Mouse (Mus musculus) adrenal gland (tissue): ENCODE measurements around the gene Slc9a2.
"Not testable (repeated sequence)": the region's sequence is repeated elsewhere in the genome, so short reads cannot be mapped to it uniquely, and the experiment has no call there.

Experiments used
- intact Hi-C: fragments of 180-260 bp; cut with DNase I; formaldehyde crosslinking; loops from one replicate; pipeline ENCODE4 v1.15.1; 2025

The Slc9a2 gene

GRCm38 (mm10) chr1:40705099-40705498 is 24.7 kb downstream of the Slc9a2 start:
- intact Hi-C loops: no loop called here

- intact Hi-C loops: no loop called here
Measured at GRCm38 (mm10) chr1:40714950-40715349, 34.6 kb downstream of the Slc9a2 start.

- intact Hi-C loops: no loop called here
Measured at GRCm38 (mm10) chr1:40726051-40726450, 45.7 kb downstream of the Slc9a2 start.

- intact Hi-C loops: no loop called here
Measured at GRCm38 (mm10) chr1:40727404-40727803, 47.0 kb downstream of the Slc9a2 start.

- intact Hi-C loops: no loop called here
Measured at GRCm38 (mm10) chr1:40728636-40729035, 48.3 kb downstream of the Slc9a2 start.

- intact Hi-C loops: no loop called here
Measured at GRCm38 (mm10) chr1:40737671-40738070, 57.3 kb downstream of the Slc9a2 start.

GRCm38 (mm10) chr1:40738246-40738645 is 57.9 kb downstream of the Slc9a2 start:
- intact Hi-C loops: not testable (repeated sequence)

- intact Hi-C loops: no loop called here
Measured at GRCm38 (mm10) chr1:40740739-40741138, 60.4 kb downstream of the Slc9a2 start.

GRCm38 (mm10) chr1:40746089-40746488 is 65.7 kb downstream of the Slc9a2 start:
- intact Hi-C loops: no loop called here

GRCm38 (mm10) chr1:40759751-40760445 is 79.5 kb downstream of the Slc9a2 start:
- intact Hi-C loops: no loop called here

GRCm38 (mm10) chr1:40764042-40764441 is 83.7 kb downstream of the Slc9a2 start:
- intact Hi-C loops: no loop called here

GRCm38 (mm10) chr1:40764701-40765275 is 84.4 kb downstream of the Slc9a2 start:
- intact Hi-C loops: no loop called here

GRCm38 (mm10) chr1:40765521-40765920 is 85.1 kb downstream of the Slc9a2 start:
- intact Hi-C loops: no loop called here

- intact Hi-C loops: no loop called here
Measured at GRCm38 (mm10) chr1:40767588-40767987, 87.2 kb downstream of the Slc9a2 start.

- intact Hi-C loops: loop anchor here (2.0 kb wide), 1 partner anchor 190 kb away; no protein-coding TSS in a partner anchor
Measured at GRCm38 (mm10) chr1:40768606-40769005, 88.2 kb downstream of the Slc9a2 start.

- intact Hi-C loops: loop anchor here (2.0 kb wide), 1 partner anchor 191 kb away; no protein-coding TSS in a partner anchor
Measured at GRCm38 (mm10) chr1:40769331-40769894, 89.0 kb downstream of the Slc9a2 start.

GRCm38 (mm10) chr1:40771196-40771970 is 91.0 kb downstream of the Slc9a2 start:
- intact Hi-C loops: no loop called here

- intact Hi-C loops: no loop called here
Measured at GRCm38 (mm10) chr1:40773234-40773633, 92.9 kb downstream of the Slc9a2 start.

- intact Hi-C loops: no loop called here
Measured at GRCm38 (mm10) chr1:40774040-40774439, 93.7 kb downstream of the Slc9a2 start.

GRCm38 (mm10) chr1:40776102-40776501 is 95.7 kb downstream of the Slc9a2 start:
- intact Hi-C loops: no loop called here

GRCm38 (mm10) chr1:40776763-40777162 is 96.4 kb downstream of the Slc9a2 start:
- intact Hi-C loops: no loop called here

GRCm38 (mm10) chr1:40783450-40783849 is 103.1 kb downstream of the Slc9a2 start:
- intact Hi-C loops: no loop called here
